ENCODE assay signal across 10 mouse cellular contexts in genomic region chr5:13470057-13470905, GRCm38 (mm10).
DNase-seq lines count a peak whose midpoint lies in the region; ATAC-seq and TF ChIP-seq lines count a peak whose summit lies in the region.
"Had no signal": no experiment of that assay in that cellular context is flagged by ENCODE, and none has a peak within 500 bp of the region (broad histone marks: within the 10 kb centered on the region; RNA-seq: fewer than 3 reads in every experiment).

No protein-coding gene starts in this region.

- H3K4me1 ChIP-seq in forebrain, embryonic 11.5 days (replicated peaks; ENCODE audit: control insufficient read depth, insufficient read depth, low read length) = no peaks in the 10 kb centered on the region
- H3K4me1 ChIP-seq in forebrain, embryonic 10.5 days = peaks cover 28% of the 10 kb centered on the region
- H3K4me1 ChIP-seq in ES-E14 (ENCODE audit: control insufficient read depth in 2 of 2, insufficient read depth in 2 of 2, low read length in 2 of 2, poor library complexity in 1 of 2) = no peaks in the 10 kb centered on the region
- H3K4me1 ChIP-seq in embryonic fibroblast, embryonic 13.5 days (ENCODE audit: control insufficient read depth, insufficient read depth, low read length) = peaks cover 3% of the 10 kb centered on the region; the same call in 1 of the 2 replicates
- H3K4me1 ChIP-seq: megakaryocyte, embryonic 14.5 days had no signal

- no peak for TF ChIP-seq CTCF in embryonic fibroblast, embryonic 13.5 days (IDR thresholded peaks at IDR 0.05; ENCODE audit: borderline replicate concordance, insufficient read depth, low read length)

- no peak overlapping the region for H3K9ac ChIP-seq in forebrain, embryonic 11.5 days (ENCODE audit: low read length)
- H3K9ac ChIP-seq in ES-E14 (ENCODE audit: insufficient read depth, low read depth, low read length, poor library complexity, severe bottlenecking) = no peak overlapping the region

- 54% methylated on average over 7 of the region's 7 CpGs for WGBS in forebrain, embryonic 11.5 days
- 60% methylated on average over 7 of the region's 7 CpGs for WGBS in forebrain, embryonic 10.5 days

- H3K27me3 ChIP-seq in forebrain, embryonic 11.5 days (ENCODE audit: control insufficient read depth, insufficient read depth, low read length) = no peaks in the 10 kb centered on the region
- no peaks in the 10 kb centered on the region for H3K27me3 ChIP-seq in forebrain, embryonic 10.5 days (ENCODE audit: poor library complexity, severe bottlenecking)
- H3K27me3 ChIP-seq: megakaryocyte, embryonic 14.5 days had no signal

- ATAC-seq in forebrain, embryonic 11.5 days (replicated peaks; ENCODE audit: low FRiP score) = peak; percentile 74; the same call in 1 of the 2 replicates
- no peak for ATAC-seq in monocyte, adult 5-6 weeks (replicated peaks; ENCODE audit: insufficient number of reproducible peaks, low FRiP score, low TSS enrichment, poor library complexity, severe bottlenecking)

- no peak overlapping the region for H3K4me2 ChIP-seq in forebrain, embryonic 11.5 days (ENCODE audit: low read depth, low read length, severe bottlenecking)

- DNase-seq in forebrain, embryonic 11.5 days (ENCODE audit: low spot score) = no peak
- no peak for DNase-seq in forebrain, embryonic 10.5 days (ENCODE audit: extremely low spot score, low spot score)
- DNase-seq in ES-E14 (ENCODE audit: low read depth, low spot score) = peak; percentile 19
- DNase-seq in heart, postnatal 10 days = peak; percentile 73 to 74
- DNase-seq in lung, postnatal 10 days = peak; percentile 43
- DNase-seq in adrenal gland, postnatal 4 days (ENCODE audit: low spot score in 2 of 2) = no peak

- no peak overlapping the region for H3K4me3 ChIP-seq in forebrain, embryonic 11.5 days (ENCODE audit: low read depth, low read length)
- H3K4me3 ChIP-seq in forebrain, embryonic 10.5 days = no peak overlapping the region
- no peak overlapping the region for H3K4me3 ChIP-seq in ES-E14 (ENCODE audit: insufficient read depth in 1 of 2, low read depth in 1 of 2, low read length in 2 of 2, poor library complexity in 1 of 2, severe bottlenecking in 1 of 2)
- no peak overlapping the region for H3K4me3 ChIP-seq in embryonic fibroblast, embryonic 13.5 days (ENCODE audit: insufficient read depth, low read length)
- H3K4me3 ChIP-seq: erythroblast, embryonic 14.5 days; megakaryocyte, embryonic 14.5 days had no signal

- in situ Hi-C loops in ES-E14 (cut with MboI; ENCODE audit: low sequenced_read_pairs in 2 of 2, unreplicated experiment in 2 of 2) = no loop called here

- intact Hi-C loops in heart, postnatal 10 days (cut with DNase I) = loop anchor here (5.0 kb wide), 2 partner anchors 38 to 63 kb away; no protein-coding TSS in a partner anchor

- H3K36me3 ChIP-seq in forebrain, embryonic 11.5 days (ENCODE audit: control insufficient read depth, insufficient read depth, low read length) = no peaks in the 10 kb centered on the region
- no peaks in the 10 kb centered on the region for H3K36me3 ChIP-seq in forebrain, embryonic 10.5 days (replicated peaks)
- H3K36me3 ChIP-seq in ES-E14 (ENCODE audit: control insufficient read depth, insufficient read depth, low read length, poor library complexity, severe bottlenecking) = no peaks in the 10 kb centered on the region

- H3K9me3 ChIP-seq in forebrain, embryonic 11.5 days (ENCODE audit: control insufficient read depth, low read length) = no peaks in the 10 kb centered on the region
- no peaks in the 10 kb centered on the region for H3K9me3 ChIP-seq in forebrain, embryonic 10.5 days
- no peaks in the 10 kb centered on the region for H3K9me3 ChIP-seq in ES-E14 (ENCODE audit: control insufficient read depth, insufficient read depth, low read depth, low read length)
- H3K9me3 ChIP-seq: megakaryocyte, embryonic 14.5 days had no signal

- no peak overlapping the region for H3K27ac ChIP-seq in forebrain, embryonic 11.5 days (ENCODE audit: low read depth, low read length)
- no peak overlapping the region for H3K27ac ChIP-seq in forebrain, embryonic 10.5 days
- H3K27ac ChIP-seq in ES-E14 (ENCODE audit: insufficient read depth, low read depth, low read length, poor library complexity, severe bottlenecking) = no peak overlapping the region
- H3K27ac ChIP-seq in embryonic fibroblast, embryonic 13.5 days (ENCODE audit: insufficient read depth, low read length) = peak overlapping the region; percentile 31

- no peak for TF ChIP-seq POLR2A in embryonic fibroblast, embryonic 13.5 days (IDR thresholded peaks at IDR 0.05; ENCODE audit: low read depth, low read length)

TF ChIP-seq in ES-E14, 5 proteins besides CTCF, POLR2A, EP300 and RAD21:
- TF ChIP-seq ZNF384 (IDR thresholded peaks at IDR 0.05; ENCODE audit: low read depth, low read length) (no peak), HCFC1 (IDR thresholded peaks at IDR 0.05; ENCODE audit: borderline replicate concordance, insufficient read depth, low read length) (no peak), MAFK (IDR thresholded peaks at IDR 0.05; ENCODE audit: insufficient read depth, low read depth, low read length) (no peak), CHD2 (IDR thresholded peaks at IDR 0.05; ENCODE audit: low read depth, low read length) (no peak), ZC3H11A (IDR thresholded peaks at IDR 0.05; ENCODE audit: borderline replicate concordance, low read depth, low read length) (no peak)

Comparison
In these comparisons a context has a peak if more than half of its experiments do, and no peak if none do; other contexts are left out.
1. DNase-seq: peak in ES-E14 (single experiment), heart, postnatal 10 days (2 of 2) and lung, postnatal 10 days (single experiment); none in forebrain, embryonic 11.5 days (single experiment), forebrain, embryonic 10.5 days (single experiment) and adrenal gland, postnatal 4 days (0 of 2).